Mouse (Mus musculus): ENCODE results near the gene Rad9a.
"Not testable (repeated sequence)": the region's sequence is repeated elsewhere in the genome, so short reads cannot be mapped to it uniquely, and the experiment has no call there.

Rad9a gene

GRCm38 (mm10) chr19:4201291-4201909 lies at the start of gene Rad9a:
Rad9a (minus strand) TSS chr19:4201662.
- DNase-seq (ENCODE audit: low spot score in 2 of 2), result peak; percentile 91 to 94

GRCm38 (mm10) chr19:4248683-4249082 lies 47.2 kb upstream of the Rad9a start:
- not testable (repeated sequence) for DNase-seq (ENCODE audit: low spot score in 2 of 2)

- DNase-seq (ENCODE audit: low spot score in 2 of 2), result no peak
Observed at GRCm38 (mm10) chr19:4247010-4247409, 45.5 kb upstream of the Rad9a start.

- no peak for DNase-seq (ENCODE audit: low spot score in 2 of 2)
Observed at GRCm38 (mm10) chr19:4244775-4245174, 43.3 kb upstream of the Rad9a start.

GRCm38 (mm10) chr19:4242416-4242815 lies 41.0 kb upstream of the Rad9a start:
- no peak for DNase-seq (ENCODE audit: low spot score in 2 of 2)

- no peak for DNase-seq (ENCODE audit: low spot score in 2 of 2)
Observed at GRCm38 (mm10) chr19:4240247-4240668, 38.8 kb upstream of the Rad9a start.

- DNase-seq (ENCODE audit: low spot score in 2 of 2), result no peak
Observed at GRCm38 (mm10) chr19:4234548-4234947, 33.1 kb upstream of the Rad9a start.

GRCm38 (mm10) chr19:4232651-4233050 lies 31.2 kb upstream of the Rad9a start:
- DNase-seq (ENCODE audit: low spot score in 2 of 2), result no peak

GRCm38 (mm10) chr19:4232186-4232572 lies 30.7 kb upstream of the Rad9a start:
- DNase-seq (ENCODE audit: low spot score in 2 of 2), result no peak

- DNase-seq (ENCODE audit: low spot score in 2 of 2), result peak; percentile 95 to 98
Observed at GRCm38 (mm10) chr19:4231253-4232185, 30.1 kb upstream of the Rad9a start, which contains the start of gene Pold4. Pold4 (plus strand) TSS chr19:4231899.

GRCm38 (mm10) chr19:4230415-4230814 lies 29.0 kb upstream of the Rad9a start:
- no peak for DNase-seq (ENCODE audit: low spot score in 2 of 2)

GRCm38 (mm10) chr19:4229451-4230076 lies 28.1 kb upstream of the Rad9a start:
- no peak for DNase-seq (ENCODE audit: low spot score in 2 of 2)

GRCm38 (mm10) chr19:4228891-4229290 lies 27.4 kb upstream of the Rad9a start:
- DNase-seq (ENCODE audit: low spot score in 2 of 2), result no peak

- peak; percentile 67 to 72 for DNase-seq (ENCODE audit: low spot score in 2 of 2)
Observed at GRCm38 (mm10) chr19:4227894-4228678, 26.6 kb upstream of the Rad9a start.

GRCm38 (mm10) chr19:4227446-4227845 lies 26.0 kb upstream of the Rad9a start:
- DNase-seq (ENCODE audit: low spot score in 2 of 2), result no peak

GRCm38 (mm10) chr19:4226779-4227178 lies 25.3 kb upstream of the Rad9a start:
- peak; percentile 71 to 74 for DNase-seq (ENCODE audit: low spot score in 2 of 2)

GRCm38 (mm10) chr19:4222165-4222564 lies 20.7 kb upstream of the Rad9a start:
- DNase-seq (ENCODE audit: low spot score in 2 of 2), result peak; percentile 61 to 73

- DNase-seq (ENCODE audit: low spot score in 2 of 2), result no peak
Observed at GRCm38 (mm10) chr19:4220957-4221743, 19.7 kb upstream of the Rad9a start.

GRCm38 (mm10) chr19:4220416-4220815 lies 19.0 kb upstream of the Rad9a start:
- no peak for DNase-seq (ENCODE audit: low spot score in 2 of 2)

GRCm38 (mm10) chr19:4219943-4220342 lies 18.5 kb upstream of the Rad9a start:
- no peak for DNase-seq (ENCODE audit: low spot score in 2 of 2)

- DNase-seq (ENCODE audit: low spot score in 2 of 2), result peak; percentile 58 to 62
Observed at GRCm38 (mm10) chr19:4218784-4219183, 17.3 kb upstream of the Rad9a start.
